Mouse (Mus musculus) stomach, postnatal 0 days (tissue): Measurements from ENCODE around the gene Xylt2. TPM values are rescaled to one million over a fixed set of nuclear protein-coding genes. Genes with fewer than 3 reads are reported as not detected.

Experiments
- ATAC-seq: fragments of 200-750 bp; cut with Nextera tagmentation; 2 replicates; pipeline ENCODE4 v1.8.0; 2017; ENCODE audit not compliant: low FRiP score, low TSS enrichment
- DNase-seq: peaks from one replicate; pipeline ENCODE4 v3.0.0-alpha.2; 2016; ENCODE audit warnings: low spot score
- H3K27ac ChIP-seq: fragments of 300-500 bp; sonication (generic); replicated peaks from 2 replicates; pipeline ENCODE4 v1.5.1; 2014; ENCODE audit warnings: mild to moderate bottlenecking, control low read depth
- H3K27me3 ChIP-seq: fragments of 300-500 bp; sonication (generic); 2 replicates; pipeline ENCODE4 v1.6.1; 2014; ENCODE audit warnings: low read length; ENCODE audit not compliant: control insufficient read depth, insufficient read depth
- H3K36me3 ChIP-seq: fragments of 300-500 bp; sonication (generic); 2 replicates; pipeline ENCODE4 v1.6.1; 2014; ENCODE audit warnings: low read length, mixed read lengths; ENCODE audit not compliant: control insufficient read depth, insufficient read depth
- H3K4me1 ChIP-seq: fragments of 300-500 bp; sonication (generic); replicated peaks from 2 replicates; pipeline ENCODE4 v1.6.1; 2014; ENCODE audit warnings: antibody characterized with exemption; ENCODE audit not compliant: control insufficient read depth, insufficient read depth
- H3K4me2 ChIP-seq: fragments of 300-500 bp; sonication (generic); replicated peaks from 2 replicates; pipeline ENCODE4 v1.6.1; 2014; ENCODE audit warnings: low read depth, mild to moderate bottlenecking, control low read depth, moderate library complexity
- H3K4me3 ChIP-seq: fragments of 300-500 bp; sonication (generic); 2 replicates; pipeline ENCODE4 v1.5.1; 2014; ENCODE audit warnings: low read depth, low read length, control low read depth
- H3K9ac ChIP-seq: fragments of 300-500 bp; sonication (generic); 2 replicates; pipeline ENCODE4 v1.6.1; 2014; ENCODE audit warnings: mild to moderate bottlenecking, low read length, control low read depth, mixed read lengths
- H3K9me3 ChIP-seq: fragments of 300-500 bp; sonication (generic); 2 replicates; pipeline ENCODE4 v1.6.1; 2016; ENCODE audit warnings: low read length; ENCODE audit not compliant: control insufficient read depth
- CTCF ChIP-seq: IDR thresholded peaks from 2 replicates; pipeline ENCODE4 v1.5.1; 2016; ENCODE audit warnings: antibody characterized with exemption, low read depth, mild to moderate bottlenecking, moderate library complexity
- EP300 ChIP-seq: optimal IDR thresholded peaks from 2 replicates; pipeline ENCODE3; 2016; ENCODE audit warnings: antibody characterized with exemption
- WGBS: fragments of 180-500 bp; shearing (Covaris S2); extraction: QIAGEN DNeasy Blood & Tissue Kit; methylation state at CpG from one replicate; pipeline ENCODE4 v1.1.7; 2014; 5-methylcytosine and 5-hydroxymethylcytosine counted together
- polyA plus RNA-seq: library from polyadenylated mRNA; unstranded; fragments of >200 nt; fragmentation: Nextera tagmentation; extraction: Ambion mirVana; gene quantifications from 2 replicates; pipeline ENCODE4 v1.2.1, GENCODE M21; 2015

Xylt2 gene
- polyA plus RNA-seq, 1 experiment from 2014 or later = 8.4 TPM

- WGBS = 95% methylated on average over 4 of the region's 4 CpGs
- ATAC-seq (no peak), DNase-seq (no peak)
- Histone ChIP-seq H3K9me3 (no peaks in the 10 kb centered on the region), H3K9ac (no peak overlapping the region), H3K36me3 (peaks cover 18% of the 10 kb centered on the region), H3K27ac (no peak overlapping the region), H3K4me1 (no peaks in the 10 kb centered on the region), H3K27me3 (no peaks in the 10 kb centered on the region), H3K4me3 (no peak overlapping the region), H3K4me2 (no peak overlapping the region)
- TF ChIP-seq CTCF = no peak
- no peak for TF ChIP-seq EP300
Observed at GRCm38 (mm10) chr11:94646457-94646856, 30.9 kb downstream of the Xylt2 start.

GRCm38 (mm10) chr11:94644461-94645219, 32.7 kb downstream of the Xylt2 start:
- TF ChIP-seq EP300 (no peak), CTCF (no peak)

GRCm38 (mm10) chr11:94634431-94634830, 42.9 kb downstream of the Xylt2 start:
- Histone ChIP-seq H3K9ac (no peak overlapping the region), H3K4me3 (no peak overlapping the region), H3K36me3 (peaks cover 54% of the 10 kb centered on the region), H3K4me1 (no peaks in the 10 kb centered on the region), H3K4me2 (no peak overlapping the region), H3K9me3 (no peaks in the 10 kb centered on the region), H3K27me3 (no peaks in the 10 kb centered on the region), H3K27ac (no peak overlapping the region)
- ATAC-seq (no peak), DNase-seq (no peak)
- TF ChIP-seq EP300 = no peak
- no peak for TF ChIP-seq CTCF
- 93% methylated on average over 5 of the region's 5 CpGs for WGBS

More at GRCm38 (mm10) chr11:94644461-94645219, 32.7 kb downstream of the Xylt2 start:
- H3K9ac ChIP-seq = no peak overlapping the region
- WGBS = 88% methylated on average over 8 of the region's 8 CpGs
- no peak for DNase-seq
- no peaks in the 10 kb centered on the region for H3K9me3 ChIP-seq
- peaks cover 29% of the 10 kb centered on the region for H3K36me3 ChIP-seq
- H3K4me1 ChIP-seq = no peaks in the 10 kb centered on the region
- no peaks in the 10 kb centered on the region for H3K27me3 ChIP-seq
- no peak for ATAC-seq
- no peak overlapping the region for H3K4me3 ChIP-seq
- no peak overlapping the region for H3K4me2 ChIP-seq
- H3K27ac ChIP-seq = no peak overlapping the region

- WGBS = 82% methylated on average over 8 of the region's 8 CpGs
- ATAC-seq = no peak
- Histone ChIP-seq H3K4me1 (no peaks in the 10 kb centered on the region), H3K27me3 (no peaks in the 10 kb centered on the region), H3K4me3 (no peak overlapping the region), H3K27ac (no peak overlapping the region), H3K9ac (no peak overlapping the region), H3K9me3 (no peaks in the 10 kb centered on the region), H3K4me2 (no peak overlapping the region), H3K36me3 (peaks cover 47% of the 10 kb centered on the region)
- no peak for TF ChIP-seq CTCF
- TF ChIP-seq EP300 = no peak
- no peak for DNase-seq
Observed at GRCm38 (mm10) chr11:94632988-94633387, 44.3 kb downstream of the Xylt2 start.

- Histone ChIP-seq H3K4me2 (no peak overlapping the region), H3K4me3 (no peak overlapping the region), H3K9me3 (no peaks in the 10 kb centered on the region), H3K9ac (no peak overlapping the region), H3K27ac (no peak overlapping the region), H3K36me3 (peaks cover 38% of the 10 kb centered on the region), H3K4me1 (no peaks in the 10 kb centered on the region), H3K27me3 (no peaks in the 10 kb centered on the region)
- TF ChIP-seq EP300 = no peak
- TF ChIP-seq CTCF = no peak
- ATAC-seq (no peak), DNase-seq (no peak)
- WGBS = 94% methylated on average over 5 of the region's 5 CpGs
Observed at GRCm38 (mm10) chr11:94631969-94632368, 45.3 kb downstream of the Xylt2 start.
